Mouse (Mus musculus) effector memory CD4-positive, alpha-beta T cell, adult 5 months (primary cell): ENCODE results near the gene Mdh2. TPM values are rescaled to one million over a fixed set of nuclear protein-coding genes. Genes with fewer than 3 reads are reported as not detected.

Experiments
- polyA plus RNA-seq: library from polyadenylated mRNA; unstranded; fragments of 100-300 nt; shearing (Covaris generic); gene quantifications from one replicate; pipeline ENCODE4 v1.2.1, GENCODE M21; 2017

The Mdh2 gene
- 366 TPM for polyA plus RNA-seq

GRCm38 (mm10) chr5:135778471-135779445, at the start of gene Mdh2:
Mdh2 (plus strand) TSS chr5:135778480.

GRCm38 (mm10) chr5:135743741-135744609, 34.3 kb upstream of the Mdh2 start, which contains the start of gene Tmem120a:
Tmem120a (minus strand) TSS chr5:135744448.

GRCm38 (mm10) chr5:135777796-135778470, 347 bp upstream of the Mdh2 start, which contains the start of gene Styxl1:
Styxl1 (minus strand) TSS chr5:135778385.

GRCm38 (mm10) chr5:135806555-135807262, 28.4 kb downstream of the Mdh2 start, which contains the start of gene Srrm3:
Srrm3 (plus strand) TSS chr5:135806890.

Other genes starting within 250 kb of the Mdh2 start
- gene Hip1, start 233.4 kb upstream of the Mdh2 start, polyA plus RNA-seq = 7.9 TPM
- gene Ccl26, start 214.9 kb upstream of the Mdh2 start, polyA plus RNA-seq = not detected
- not detected for gene Ccl24, start 205.4 kb upstream of the Mdh2 start, polyA plus RNA-seq
- gene Rhbdd2, start 145.9 kb upstream of the Mdh2 start, polyA plus RNA-seq = 24.2 TPM
- gene Por, start 108.4 kb upstream of the Mdh2 start, polyA plus RNA-seq = 309 TPM
- 92.9 TPM for gene Tmem120a, start 34.0 kb upstream of the Mdh2 start, polyA plus RNA-seq
- gene Styxl1, start 95 bp upstream of the Mdh2 start, polyA plus RNA-seq = not detected
- not detected for gene Srrm3, start 28.4 kb downstream of the Mdh2 start, polyA plus RNA-seq
- 6.1 TPM for gene Hspb1, start 109.4 kb downstream of the Mdh2 start, polyA plus RNA-seq
- 63.7 TPM for gene Ywhag, start 156.1 kb downstream of the Mdh2 start, polyA plus RNA-seq
- gene Ssc4d, start 196.1 kb downstream of the Mdh2 start, polyA plus RNA-seq = not detected
- gene Zp3, start 201.6 kb downstream of the Mdh2 start, polyA plus RNA-seq = not detected
- 23.4 TPM for gene Dtx2, start 216.3 kb downstream of the Mdh2 start, polyA plus RNA-seq